Mouse (Mus musculus) heart, embryonic 13.5 days (tissue): ENCODE data around the gene Ddx54. TPM values are rescaled to one million over a fixed set of nuclear protein-coding genes. Genes with fewer than 3 reads are reported as not detected.

Experiments
- ATAC-seq: fragments of 200-750 bp; cut with Nextera tagmentation; 2 replicates; pipeline ENCODE4 v1.8.0; 2017; ENCODE audit warnings: moderate TSS enrichment; ENCODE audit not compliant: insufficient number of reproducible peaks, low FRiP score, low TSS enrichment; ENCODE audit errors: extremely low read depth
- H3K27ac ChIP-seq: fragments of 300-500 bp; sonication (generic); replicated peaks from 2 replicates; pipeline ENCODE4 v1.5.1; 2015; ENCODE audit warnings: moderate library complexity, mild to moderate bottlenecking, inconsistent platforms
- H3K27me3 ChIP-seq: fragments of 300-500 bp; sonication (generic); replicated peaks from 2 replicates; pipeline ENCODE4 v1.6.1; 2015; ENCODE audit warnings: mild to moderate bottlenecking, inconsistent platforms
- H3K36me3 ChIP-seq: fragments of 300-500 bp; sonication (generic); 2 replicates; pipeline ENCODE4 v1.6.1; 2015; ENCODE audit warnings: mild to moderate bottlenecking, inconsistent platforms
- H3K4me1 ChIP-seq: fragments of 300-500 bp; sonication (generic); 2 replicates; pipeline ENCODE4 v1.6.1; 2015; ENCODE audit warnings: inconsistent platforms
- H3K4me2 ChIP-seq: fragments of 300-500 bp; sonication (generic); 2 replicates; pipeline ENCODE4 v1.6.1; 2015; ENCODE audit warnings: inconsistent platforms, mild to moderate bottlenecking, moderate library complexity
- H3K4me3 ChIP-seq: fragments of 300-500 bp; sonication (generic); 2 replicates; pipeline ENCODE4 v1.5.1; 2015; ENCODE audit warnings: moderate library complexity, mild to moderate bottlenecking, inconsistent platforms
- H3K9ac ChIP-seq: fragments of 300-500 bp; sonication (generic); 2 replicates; pipeline ENCODE4 v1.6.1; 2015; ENCODE audit warnings: inconsistent platforms, mild to moderate bottlenecking, moderate library complexity
- H3K9me3 ChIP-seq: fragments of 300-500 bp; sonication (generic); 2 replicates; pipeline ENCODE4 v1.6.1; 2016; ENCODE audit warnings: inconsistent platforms
- WGBS: fragments of 180-500 bp; shearing (Covaris S2); methylation state at CpG from one replicate; pipeline ENCODE4 v1.1.7; 2015; ENCODE audit warnings: mixed read lengths; 5-methylcytosine and 5-hydroxymethylcytosine counted together
- polyA plus RNA-seq: library from polyadenylated mRNA; unstranded; fragments of >200 nt; fragmentation: Nextera tagmentation; extraction: Ambion mirVana; gene quantifications from 2 replicates; pipeline ENCODE4 v1.2.1, GENCODE M21; 2015

Gene Ddx54
- polyA plus RNA-seq, 1 experiment from 2014 or later: 29.6 TPM

DNA sequence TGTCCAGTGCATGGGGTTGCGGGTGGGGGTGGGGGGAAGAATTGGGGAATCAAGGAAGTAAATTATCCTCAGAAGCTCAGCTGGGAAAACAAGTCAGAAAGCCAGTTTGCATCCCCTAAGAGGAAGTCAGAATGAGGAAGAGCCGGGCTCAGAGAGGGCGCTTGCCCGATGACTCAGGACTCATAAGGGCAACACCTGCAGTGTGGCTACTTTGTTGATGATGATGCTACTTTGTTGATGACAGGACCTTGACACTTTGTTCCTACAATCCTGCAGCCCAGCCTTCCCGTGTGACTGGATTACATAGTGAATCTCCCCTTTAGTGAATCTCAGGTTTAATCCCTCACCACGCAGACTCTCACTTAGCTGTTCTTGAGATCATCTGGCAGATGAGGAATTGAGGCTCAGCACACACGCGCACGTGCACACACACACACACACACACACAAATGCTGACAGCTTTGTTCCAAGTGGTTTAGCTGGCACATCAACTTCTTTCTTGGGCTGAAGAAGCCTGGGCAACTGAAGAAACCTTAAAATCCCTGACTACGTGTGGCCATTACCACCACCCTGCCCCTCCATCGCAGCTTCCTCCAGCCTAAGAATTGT lies 42.1 kb upstream of the Ddx54 start:
- Histone ChIP-seq H3K27me3 (no peaks in the 10 kb centered on the region), H3K4me2 (no peak overlapping the region), H3K4me1 (peaks cover 81% of the 10 kb centered on the region), H3K27ac (peak overlapping the region; percentile 42; the same call in 1 of the 2 replicates), H3K36me3 (no peaks in the 10 kb centered on the region), H3K4me3 (no peak overlapping the region), H3K9ac (no peak overlapping the region), H3K9me3 (no peaks in the 10 kb centered on the region)
- 88% methylated on average over 11 of the region's 11 CpGs for WGBS
- no peak for ATAC-seq

DNA sequence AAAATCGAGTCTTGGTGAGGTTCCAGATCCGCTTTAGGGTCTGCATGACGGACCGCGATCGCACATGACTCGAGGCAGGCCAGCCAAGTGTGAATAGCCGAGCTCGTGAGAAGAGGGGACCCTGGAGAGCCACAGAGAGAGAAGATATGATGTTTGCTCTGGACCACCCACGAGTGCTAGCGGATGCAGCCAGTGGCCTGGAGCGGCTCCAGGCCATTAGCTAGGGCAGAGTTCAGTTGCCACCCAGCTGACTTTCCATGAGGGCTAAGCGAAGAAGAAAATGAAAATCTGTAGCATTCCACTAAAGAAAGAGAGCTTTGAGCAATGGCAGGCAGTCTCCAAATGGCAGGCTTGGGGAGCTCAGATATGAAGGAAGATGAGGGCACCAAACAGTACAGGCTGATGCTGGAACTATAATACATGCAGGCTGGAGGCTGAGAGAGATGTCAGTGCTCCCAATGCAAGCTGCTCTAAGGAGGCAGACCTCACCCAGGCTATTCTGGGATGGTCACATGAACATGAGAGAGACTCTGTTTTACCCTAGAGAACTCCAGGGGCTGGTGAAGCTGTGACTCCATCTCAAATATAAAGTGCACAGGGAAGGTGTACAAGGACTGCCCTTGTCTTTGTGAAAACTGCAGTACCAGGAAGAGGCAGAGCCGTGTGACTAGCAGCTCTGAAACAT lies 41.3 kb upstream of the Ddx54 start:
- Histone ChIP-seq H3K9ac (peak overlapping the region; percentile 7; the same call in 1 of the 2 replicates), H3K4me1 (peaks cover 73% of the 10 kb centered on the region), H3K4me2 (no peak overlapping the region), H3K4me3 (no peak overlapping the region), H3K9me3 (no peaks in the 10 kb centered on the region), H3K27me3 (no peaks in the 10 kb centered on the region), H3K36me3 (no peaks in the 10 kb centered on the region), H3K27ac (peak overlapping the region; percentile 42)
- 64% methylated on average over 14 of the region's 14 CpGs for WGBS
- no peak for ATAC-seq

- Histone ChIP-seq H3K4me2 (no peak overlapping the region), H3K27ac (no peak overlapping the region), H3K9me3 (no peaks in the 10 kb centered on the region), H3K9ac (no peak overlapping the region), H3K4me1 (peaks cover 69% of the 10 kb centered on the region), H3K4me3 (no peak overlapping the region), H3K27me3 (no peaks in the 10 kb centered on the region), H3K36me3 (peaks cover 1% of the 10 kb centered on the region; the same call in 1 of the 2 replicates)
- no peak for ATAC-seq
- 63% methylated on average over 10 of the region's 10 CpGs for WGBS
These were observed 38.0 kb upstream of the Ddx54 start for GRCm38 (mm10) chr5:120574469-120575063.

DNA sequence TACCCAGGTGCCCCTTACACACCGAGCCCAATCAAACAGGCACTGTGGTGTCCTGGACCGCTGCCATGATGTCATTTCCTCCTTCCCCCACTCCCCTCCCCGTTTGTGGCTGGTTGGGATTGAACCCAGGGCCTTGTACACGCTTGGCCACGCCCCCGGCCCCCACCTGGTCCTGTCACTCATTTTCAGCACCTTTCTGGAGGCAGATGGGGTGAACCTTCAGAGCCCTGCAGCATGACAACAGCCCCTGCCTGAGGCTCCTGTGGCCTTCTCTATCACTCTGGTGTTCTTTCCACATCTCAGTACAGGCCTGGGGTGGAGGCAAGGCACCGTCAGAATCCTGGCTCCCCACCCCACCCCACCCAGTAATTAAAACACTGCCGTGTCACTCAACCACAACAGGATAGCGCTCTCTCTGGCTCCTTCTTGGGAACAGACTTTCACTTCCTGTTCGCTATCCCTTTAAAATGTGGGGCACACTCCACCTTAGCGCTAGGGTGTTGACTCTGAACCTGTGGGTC lies 35.7 kb upstream of the Ddx54 start:
- Histone ChIP-seq H3K4me2 (no peak overlapping the region), H3K27me3 (no peaks in the 10 kb centered on the region), H3K9me3 (no peaks in the 10 kb centered on the region), H3K4me1 (peaks cover 51% of the 10 kb centered on the region), H3K27ac (no peak overlapping the region), H3K4me3 (no peak overlapping the region), H3K9ac (no peak overlapping the region), H3K36me3 (peaks cover 18% of the 10 kb centered on the region)
- WGBS: 73% methylated on average over 11 of the region's 11 CpGs
- no peak for ATAC-seq

DNA sequence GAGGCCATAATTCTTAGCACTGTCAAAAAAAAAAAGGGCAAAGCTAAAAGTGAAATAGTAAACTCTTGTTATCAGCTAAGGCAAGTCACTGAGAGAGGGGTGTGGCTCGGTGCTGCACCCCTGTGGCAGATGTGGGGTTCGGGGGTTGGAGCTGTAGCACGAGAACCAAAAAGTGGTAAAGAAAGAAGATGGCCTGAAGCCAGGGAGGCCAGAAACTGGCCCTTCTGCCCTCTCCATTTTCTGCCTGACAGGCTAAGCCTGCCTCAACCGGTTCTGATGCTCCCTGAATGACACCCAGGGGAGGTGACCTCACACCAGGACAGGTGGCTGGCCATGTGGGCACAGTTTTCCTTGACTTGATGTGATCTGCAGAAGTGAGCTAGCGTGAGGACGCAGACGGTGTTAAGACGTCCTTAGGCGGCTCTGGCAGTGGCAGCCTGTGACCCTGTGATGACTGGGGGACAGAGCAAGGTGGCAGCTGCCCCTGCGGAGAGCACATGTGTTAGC lies 34.6 kb upstream of the Ddx54 start:
- Histone ChIP-seq H3K9me3 (no peaks in the 10 kb centered on the region), H3K4me2 (no peak overlapping the region), H3K9ac (no peak overlapping the region), H3K4me3 (no peak overlapping the region), H3K27ac (peak overlapping the region; percentile 72), H3K36me3 (peaks cover 23% of the 10 kb centered on the region), H3K4me1 (peaks cover 49% of the 10 kb centered on the region), H3K27me3 (no peaks in the 10 kb centered on the region)
- ATAC-seq: no peak
- 59% methylated on average over 10 of the region's 10 CpGs for WGBS

GRCm38 (mm10) chr5:120578504-120579081 lies 33.9 kb upstream of the Ddx54 start:
- H3K9ac ChIP-seq: peak overlapping the region; percentile 50; the same call in 1 of the 2 replicates
- H3K9me3 ChIP-seq: no peaks in the 10 kb centered on the region
- no peaks in the 10 kb centered on the region for H3K27me3 ChIP-seq
- 47% methylated on average over 12 of the region's 12 CpGs for WGBS
- peak overlapping the region; percentile 30; the same call in 1 of the 2 replicates for H3K4me2 ChIP-seq
- H3K27ac ChIP-seq: peak overlapping the region; percentile 72
- peak; percentile 56 for ATAC-seq
- peaks cover 29% of the 10 kb centered on the region for H3K36me3 ChIP-seq
- H3K4me1 ChIP-seq: peaks cover 43% of the 10 kb centered on the region
- H3K4me3 ChIP-seq: no peak overlapping the region

DNA sequence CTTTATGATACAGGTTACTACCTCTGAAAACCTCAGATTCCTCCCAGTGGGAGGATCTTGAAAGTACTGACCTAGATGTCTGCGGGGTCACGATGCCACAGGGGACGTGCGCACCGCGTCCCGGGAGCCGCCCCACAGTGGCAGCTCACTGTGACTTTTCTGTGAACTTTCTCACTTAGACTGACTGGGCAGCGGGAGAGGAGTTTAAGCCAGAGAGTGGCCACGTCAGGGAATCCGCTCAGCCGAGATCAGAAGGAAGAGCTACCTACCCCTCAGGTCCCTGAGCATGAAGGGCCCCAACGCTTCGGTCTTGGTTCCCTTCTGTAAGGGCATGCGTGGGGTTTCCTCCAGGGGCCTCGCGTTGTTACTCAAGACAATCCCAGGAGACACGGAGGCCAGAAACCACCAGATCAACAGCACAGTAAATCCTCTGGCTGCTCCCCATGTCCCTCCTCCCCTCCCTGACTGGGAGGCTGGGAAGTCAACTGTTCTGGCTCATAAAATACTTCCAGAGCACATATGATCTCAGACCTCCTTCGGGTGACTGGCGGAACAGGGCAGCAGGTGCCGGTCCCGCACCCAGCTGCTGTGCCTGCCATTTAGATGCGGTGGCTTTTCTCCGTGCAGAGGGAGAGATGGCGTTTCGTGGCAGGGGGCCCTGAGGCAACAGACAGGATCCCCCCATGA lies 33.2 kb upstream of the Ddx54 start:
- H3K36me3 ChIP-seq: peaks cover 36% of the 10 kb centered on the region
- peak overlapping the region; percentile 72 for H3K27ac ChIP-seq
- peak overlapping the region; percentile 50; the same call in 1 of the 2 replicates for H3K9ac ChIP-seq
- no peak for ATAC-seq
- no peaks in the 10 kb centered on the region for H3K9me3 ChIP-seq
- peak overlapping the region; percentile 30 for H3K4me2 ChIP-seq
- peaks cover 43% of the 10 kb centered on the region for H3K4me1 ChIP-seq
- H3K27me3 ChIP-seq: no peaks in the 10 kb centered on the region
- no peak overlapping the region for H3K4me3 ChIP-seq
- 61% methylated on average over 26 of the region's 26 CpGs for WGBS

DNA sequence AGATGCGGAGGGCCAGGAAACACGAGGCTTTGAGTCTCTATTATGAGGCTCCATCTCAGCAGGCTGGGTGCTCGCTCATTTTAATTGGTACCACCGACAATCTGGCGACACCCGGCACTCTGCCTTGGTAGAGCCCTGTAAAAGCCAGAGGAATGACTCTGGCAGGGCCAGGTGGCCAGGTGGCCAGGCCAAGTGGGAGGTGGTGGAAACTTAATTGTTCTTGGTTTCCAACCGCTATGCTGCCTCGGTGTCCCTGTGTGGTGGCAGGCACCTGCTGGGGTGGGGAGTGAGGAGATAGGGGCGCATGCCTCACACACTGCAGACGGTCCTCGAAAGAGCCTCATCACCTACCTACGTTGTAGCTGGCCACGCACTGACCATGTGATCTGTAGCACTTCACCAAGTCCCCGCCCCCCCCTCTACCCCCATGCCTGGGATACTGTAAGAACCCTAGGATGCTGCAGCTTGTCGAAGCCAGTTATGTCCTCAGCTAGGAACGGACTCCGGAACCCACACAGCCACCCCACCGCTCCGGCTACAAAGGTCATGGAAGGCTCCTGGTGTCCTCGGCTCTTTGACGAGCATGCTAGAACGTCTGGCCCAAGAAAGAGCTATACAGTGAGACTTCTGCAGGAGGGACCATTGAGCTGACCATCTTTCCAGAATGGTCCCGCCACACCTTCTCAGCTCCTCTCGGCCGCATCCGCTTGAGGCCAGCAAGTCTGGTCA lies 32.5 kb upstream of the Ddx54 start:
- Histone ChIP-seq H3K36me3 (peaks cover 44% of the 10 kb centered on the region), H3K4me2 (no peak overlapping the region), H3K4me1 (peaks cover 41% of the 10 kb centered on the region), H3K27ac (peak overlapping the region; percentile 72), H3K4me3 (no peak overlapping the region), H3K9me3 (no peaks in the 10 kb centered on the region), H3K27me3 (no peaks in the 10 kb centered on the region), H3K9ac (no peak overlapping the region)
- WGBS: 88% methylated on average over 26 of the region's 26 CpGs
- ATAC-seq: no peak

DNA sequence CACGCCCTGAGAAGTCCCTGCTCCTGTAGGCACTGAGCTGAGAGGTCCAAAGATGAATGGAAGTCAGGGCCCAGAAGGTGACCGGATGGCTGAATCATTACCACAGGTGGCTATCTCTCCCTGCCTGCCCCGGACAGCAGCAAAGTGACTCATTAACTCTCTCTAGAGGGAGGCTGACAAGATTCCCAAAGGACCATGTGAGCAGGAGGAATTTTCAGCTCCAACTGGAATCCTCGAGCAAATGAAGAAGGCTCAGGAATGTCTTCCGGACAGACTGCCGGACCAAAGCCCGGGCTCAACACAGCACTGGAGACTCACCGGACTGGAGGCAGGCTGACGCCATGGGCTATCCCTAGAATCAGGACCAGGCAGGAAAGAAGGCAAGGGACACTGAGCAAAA lies 30.5 kb upstream of the Ddx54 start:
- H3K4me3 ChIP-seq: no peak overlapping the region
- H3K4me1 ChIP-seq: peaks cover 51% of the 10 kb centered on the region
- no peak overlapping the region for H3K27ac ChIP-seq
- WGBS: 61% methylated on average over 9 of the region's 9 CpGs
- peaks cover 45% of the 10 kb centered on the region for H3K36me3 ChIP-seq
- ATAC-seq: no peak
- H3K9ac ChIP-seq: no peak overlapping the region
- H3K9me3 ChIP-seq: no peaks in the 10 kb centered on the region
- H3K4me2 ChIP-seq: no peak overlapping the region
- no peaks in the 10 kb centered on the region for H3K27me3 ChIP-seq

- no peak overlapping the region for H3K4me2 ChIP-seq
- H3K9me3 ChIP-seq: no peaks in the 10 kb centered on the region
- no peak overlapping the region for H3K9ac ChIP-seq
- WGBS: 93% methylated on average over 4 of the region's 4 CpGs
- H3K4me3 ChIP-seq: no peak overlapping the region
- peaks cover 49% of the 10 kb centered on the region for H3K4me1 ChIP-seq
- peaks cover 45% of the 10 kb centered on the region for H3K36me3 ChIP-seq
- no peak for ATAC-seq
- no peaks in the 10 kb centered on the region for H3K27me3 ChIP-seq
- no peak overlapping the region for H3K27ac ChIP-seq
These were observed 29.0 kb upstream of the Ddx54 start for GRCm38 (mm10) chr5:120583511-120583910.
